Mouse (Mus musculus) stomach, embryonic 14.5 days (tissue): Measurements from ENCODE around the gene Itga2. TPM values are rescaled to one million over a fixed set of nuclear protein-coding genes. Genes with fewer than 3 reads are reported as not detected.

Experiments
- ATAC-seq: fragments of 200-750 bp; cut with Nextera tagmentation; 2 replicates; pipeline ENCODE4 v1.8.0; 2017; ENCODE audit warnings: low read depth, moderate TSS enrichment; ENCODE audit not compliant: insufficient number of reproducible peaks, insufficient read depth, low FRiP score
- H3K27ac ChIP-seq: fragments of 300-500 bp; sonication (generic); 2 replicates; pipeline ENCODE4 v1.5.1; 2014; ENCODE audit warnings: mild to moderate bottlenecking, low read length, moderate library complexity, mixed read lengths
- H3K27me3 ChIP-seq: fragments of 300-500 bp; sonication (generic); 2 replicates; pipeline ENCODE4 v1.6.1; 2014; ENCODE audit warnings: low read length, control low read depth, mixed read lengths; ENCODE audit not compliant: control insufficient read depth, insufficient read depth
- H3K36me3 ChIP-seq: fragments of 300-500 bp; sonication (generic); 2 replicates; pipeline ENCODE4 v1.6.1; 2014; ENCODE audit warnings: mild to moderate bottlenecking, control low read depth, low read length, moderate library complexity, mixed read lengths; ENCODE audit not compliant: control insufficient read depth, insufficient read depth
- H3K4me1 ChIP-seq: fragments of 300-500 bp; sonication (generic); 2 replicates; pipeline ENCODE4 v1.6.1; 2014; ENCODE audit warnings: low read length, control low read depth, mixed read lengths; ENCODE audit not compliant: control insufficient read depth, insufficient read depth
- H3K4me2 ChIP-seq: fragments of 300-500 bp; sonication (generic); replicated peaks from 2 replicates; pipeline ENCODE4 v1.6.1; 2014; ENCODE audit warnings: low read depth, low read length, control low read depth
- H3K4me3 ChIP-seq: fragments of 300-500 bp; sonication (generic); 2 replicates; pipeline ENCODE4 v1.5.1; 2014; ENCODE audit warnings: low read depth, low read length, control low read depth
- H3K9ac ChIP-seq: fragments of 300-500 bp; sonication (generic); replicated peaks from 2 replicates; pipeline ENCODE4 v1.6.1; 2014; ENCODE audit warnings: low read depth, mild to moderate bottlenecking, control low read depth, low read length, moderate library complexity, mixed read lengths
- H3K9me3 ChIP-seq: fragments of 300-500 bp; sonication (generic); 2 replicates; pipeline ENCODE4 v1.6.1; 2016; ENCODE audit warnings: low read depth, low read length, control low read depth; ENCODE audit not compliant: control insufficient read depth
- WGBS: fragments of 180-500 bp; shearing (Covaris S2); extraction: QIAGEN DNeasy Blood & Tissue Kit; methylation state at CpG from one replicate; pipeline ENCODE4 v1.1.7; 2014; 5-methylcytosine and 5-hydroxymethylcytosine counted together
- polyA plus RNA-seq: library from polyadenylated mRNA; unstranded; fragments of >200 nt; fragmentation: Nextera tagmentation; extraction: Ambion mirVana; gene quantifications from 2 replicates; pipeline ENCODE4 v1.2.1, GENCODE M21; 2014

Itga2 gene
- polyA plus RNA-seq, 1 experiment from 2014 or later, result 9.2 TPM

GRCm38 (mm10) chr13:114793250-114794030 lies 138.5 kb downstream of the Itga2 start:
- no peak for ATAC-seq

GRCm38 (mm10) chr13:114791511-114791910 lies 140.4 kb downstream of the Itga2 start:
- Histone ChIP-seq H3K4me2 (no peak overlapping the region), H3K27me3 (no peaks in the 10 kb centered on the region), H3K27ac (no peak overlapping the region), H3K9ac (no peak overlapping the region), H3K4me1 (no peaks in the 10 kb centered on the region), H3K4me3 (no peak overlapping the region), H3K9me3 (no peaks in the 10 kb centered on the region), H3K36me3 (no peaks in the 10 kb centered on the region)
- no peak for ATAC-seq
- 81% methylated on average over 1 of the region's 1 CpGs for WGBS

More at GRCm38 (mm10) chr13:114793250-114794030, 138.5 kb downstream of the Itga2 start:
- Histone ChIP-seq H3K36me3 (no peaks in the 10 kb centered on the region), H3K27me3 (no peaks in the 10 kb centered on the region), H3K4me2 (no peak overlapping the region), H3K9ac (no peak overlapping the region), H3K27ac (no peak overlapping the region), H3K4me3 (no peak overlapping the region), H3K9me3 (no peaks in the 10 kb centered on the region), H3K4me1 (no peaks in the 10 kb centered on the region)
- 46% methylated on average over 6 of the region's 6 CpGs for WGBS

Other genes with a start within 250 kb of the Itga2 start
- 97.0 and 101 TPM in 2 replicates for gene Mocs2, start 113.9 kb downstream of the Itga2 start, polyA plus RNA-seq
- 5.7 and 6.7 TPM in 2 replicates for gene Pelo, start 158.1 kb upstream of the Itga2 start, polyA plus RNA-seq
- gene Gm49395, start 169.8 kb upstream of the Itga2 start, polyA plus RNA-seq, result 8.6 and 8.8 TPM in 2 replicates
- gene Itga1, start 169.9 kb upstream of the Itga2 start, polyA plus RNA-seq, result 38.2 and 40.9 TPM in 2 replicates